Comparison of ENCODE assay signal across 20 mouse cellular contexts in the genomic region with DNA sequence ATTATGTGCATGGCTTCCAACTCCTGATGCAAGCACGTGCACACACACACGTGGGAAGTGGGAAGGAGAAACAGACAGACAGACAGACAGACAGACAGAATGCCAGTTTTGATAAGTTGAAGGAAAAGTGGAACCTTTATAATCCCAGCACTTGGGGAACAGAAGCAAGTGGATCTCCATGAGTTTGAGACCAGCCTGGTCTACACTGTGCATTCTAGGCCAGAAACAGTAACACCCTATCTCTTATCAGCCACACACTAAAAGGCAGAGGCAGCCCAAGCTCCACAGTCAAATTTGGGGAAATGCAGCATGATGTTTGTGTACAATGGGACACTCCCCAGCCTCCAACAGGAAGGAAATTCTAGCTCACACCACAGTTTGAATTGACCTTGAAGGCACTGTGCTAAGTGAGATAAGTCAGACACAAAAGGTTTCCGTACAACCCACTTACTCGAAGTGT. TPM values are rescaled to one million over a fixed set of nuclear protein-coding genes. Genes with fewer than 3 reads are reported as not detected.
DNase-seq lines count a peak whose midpoint lies in the region; ATAC-seq and TF ChIP-seq lines count a peak whose summit lies in the region.
"Had no signal": no experiment of that assay in that cellular context is flagged by ENCODE, and none has a peak within 500 bp of the region (broad histone marks: within the 10 kb centered on the region; RNA-seq: fewer than 3 reads in every experiment).

No protein-coding gene starts in this region.

- 56% methylated on average over 4 of the region's 4 CpGs for WGBS in lung, postnatal 0 days
- 86% methylated on average over 4 of the region's 4 CpGs for WGBS in hindbrain, embryonic 12.5 days

- H3K4me1 ChIP-seq in lung, postnatal 0 days (ENCODE audit: insufficient read depth, low read depth, low read length), result no peaks in the 10 kb centered on the region
- H3K4me1 ChIP-seq in hindbrain, embryonic 12.5 days, result no peaks in the 10 kb centered on the region
- H3K4me1 ChIP-seq: embryonic facial prominence, embryonic 15.5 days; midbrain, embryonic 15.5 days had no signal

- H3K9ac ChIP-seq in lung, postnatal 0 days (replicated peaks; ENCODE audit: low read depth), result no peak overlapping the region
- H3K9ac ChIP-seq in hindbrain, embryonic 12.5 days, result no peak overlapping the region
- H3K9ac ChIP-seq: embryonic facial prominence, embryonic 15.5 days; limb, embryonic 13.5 days; midbrain, embryonic 15.5 days had no signal

- H3K36me3 ChIP-seq in lung, postnatal 0 days (ENCODE audit: insufficient read depth, low read length), result no peaks in the 10 kb centered on the region
- H3K36me3 ChIP-seq in hindbrain, embryonic 12.5 days, result no peaks in the 10 kb centered on the region
- H3K36me3 ChIP-seq: embryonic facial prominence, embryonic 15.5 days; forebrain, embryonic 10.5 days; limb, embryonic 13.5 days; midbrain, embryonic 15.5 days had no signal

- H3K9me3 ChIP-seq in lung, postnatal 0 days (ENCODE audit: low read length), result no peaks in the 10 kb centered on the region
- H3K9me3 ChIP-seq in hindbrain, embryonic 12.5 days (replicated peaks), result no peaks in the 10 kb centered on the region
- H3K9me3 ChIP-seq: embryonic facial prominence, embryonic 15.5 days; forebrain, embryonic 10.5 days; limb, embryonic 13.5 days; midbrain, embryonic 15.5 days had no signal

- H3K27ac ChIP-seq in lung, postnatal 0 days (ENCODE audit: low read length), result no peak overlapping the region
- no peak overlapping the region for H3K27ac ChIP-seq in hindbrain, embryonic 12.5 days
- H3K27ac ChIP-seq: embryonic facial prominence, embryonic 15.5 days; forebrain, embryonic 10.5 days; limb, embryonic 13.5 days; midbrain, embryonic 15.5 days had no signal

- H3K27me3 ChIP-seq in lung, postnatal 0 days (replicated peaks; ENCODE audit: insufficient read depth, low read length), result no peaks in the 10 kb centered on the region
- H3K27me3 ChIP-seq in hindbrain, embryonic 12.5 days, result no peaks in the 10 kb centered on the region
- H3K27me3 ChIP-seq: embryonic facial prominence, embryonic 15.5 days; limb, embryonic 13.5 days; midbrain, embryonic 15.5 days had no signal

- no peak for TF ChIP-seq CTCF in lung, postnatal 0 days (IDR thresholded peaks at IDR 0.05)

- 0 out of 2 replicates have a peak, but pooled peaks have one; percentile 16 for ATAC-seq in lung, postnatal 0 days
- peak; percentile 48 for ATAC-seq in megakaryocyte-erythroid progenitor cell, adult 5-6 weeks (replicated peaks; ENCODE audit: low FRiP score, low TSS enrichment, poor library complexity, severe bottlenecking)
- ATAC-seq in hindbrain, embryonic 12.5 days (ENCODE audit: low FRiP score), result no peak
- ATAC-seq: activated CD4-positive, CD25-positive, alpha-beta regulatory T cell, adult 4 months; CD4-positive, CD25-positive, alpha-beta regulatory T cell, adult 4 months; hindbrain, embryonic 16.5 days; midbrain, embryonic 15.5 days had no signal

- TF ChIP-seq EP300 in lung, postnatal 0 days (IDR thresholded peaks at IDR 0.05), result peak; percentile 43; the same call in 1 of the 2 replicates

- DNase-seq in lung, postnatal 0 days (ENCODE audit: low spot score), result no peak
- DNase-seq in lung, postnatal 25 days (ENCODE audit: low spot score), result no peak
- DNase-seq in MEL-GATA-1-ER (ENCODE audit: extremely low read depth, low read depth) (peak; percentile 92), liver (peak; percentile 37)
- DNase-seq in adrenal gland, postnatal 14 days, result no peak
- DNase-seq: cerebellum, postnatal 10 days; embryo, embryonic 11 days; kidney, adult 2 months; kidney, postnatal 14 days; lung, postnatal 36 days had no signal

- no peak overlapping the region for H3K4me3 ChIP-seq in lung, postnatal 0 days (ENCODE audit: low read depth, low read length)
- H3K4me3 ChIP-seq in hindbrain, embryonic 12.5 days, result no peak overlapping the region
- H3K4me3 ChIP-seq: embryonic facial prominence, embryonic 15.5 days; forebrain, embryonic 10.5 days; limb, embryonic 13.5 days; midbrain, embryonic 15.5 days had no signal

- no peak overlapping the region for H3K4me2 ChIP-seq in lung, postnatal 0 days (replicated peaks; ENCODE audit: low read depth, low read length)
- H3K4me2 ChIP-seq in hindbrain, embryonic 12.5 days (replicated peaks), result no peak overlapping the region
- H3K4me2 ChIP-seq: embryonic facial prominence, embryonic 15.5 days; heart, embryonic 11.5 days; limb, embryonic 13.5 days; midbrain, embryonic 15.5 days had no signal

RNA-seq across cellular contexts. Expression of a gene that starts 29.4 kb away (rescaled TPM):
- 15.7 and 17.9 TPM in 2 replicates for polyA plus RNA-seq in lung, postnatal 0 days (2015; fragmentation: Nextera tagmentation; extraction: Ambion mirVana)
- 0.27 TPM in 1 of 2 replicates, not detected in the other for total RNA-seq in megakaryocyte-erythroid progenitor cell, adult 5-6 weeks (2014; fragmentation: Nextera tagmentation)
- total RNA-seq in megakaryocyte-erythroid progenitor cell, adult 5-6 weeks (2017), result 0.80 TPM in 2 replicates
- polyA plus RNA-seq in hindbrain, embryonic 12.5 days (2016; fragmentation: Nextera tagmentation; extraction: Ambion mirVana), result 0.66 and 1.2 TPM in 2 replicates
- 11.3 and 11.5 TPM in 2 replicates for total RNA-seq in adrenal gland, postnatal 14 days (2021)

RNA-seq across cellular contexts. Expression of a gene that starts 52.4 kb away (rescaled TPM):
- 11.2 and 12.1 TPM in 2 replicates for polyA plus RNA-seq in lung, postnatal 0 days (2015; fragmentation: Nextera tagmentation; extraction: Ambion mirVana)
- total RNA-seq in megakaryocyte-erythroid progenitor cell, adult 5-6 weeks (2014; fragmentation: Nextera tagmentation), result not detected in 2 replicates
- not detected in 2 replicates for total RNA-seq in megakaryocyte-erythroid progenitor cell, adult 5-6 weeks (2017)
- polyA plus RNA-seq in hindbrain, embryonic 12.5 days (2016; fragmentation: Nextera tagmentation; extraction: Ambion mirVana), result 3.4 and 4.4 TPM in 2 replicates
- total RNA-seq in adrenal gland, postnatal 14 days (2021), result 11.7 and 14.1 TPM in 2 replicates

Comparison
In these comparisons a context has a peak if more than half of its experiments do, and no peak if none do; other contexts are left out.
1. DNase-seq: peak in MEL-GATA-1-ER (single experiment) and liver (single experiment); none in lung, postnatal 0 days (single experiment), lung, postnatal 25 days (single experiment) and adrenal gland, postnatal 14 days (single experiment).
2. RNA of a gene that starts 52.4 kb away (total RNA-seq): 11.7 to 14.1 TPM in adrenal gland, postnatal 14 days; not detected in megakaryocyte-erythroid progenitor cell, adult 5-6 weeks; every median in the first group is over 10 times any median in the second.